Mouse (Mus musculus) regulatory T cell (primary cell): ENCODE measurements around the gene Trpm3.

ENCODE experiments used
- in situ Hi-C: fragments of 300-600 bp; cut with MboI, MseI; formaldehyde crosslinking; loops from one replicate; pipeline ENCODE4 v1.15.1; 2025; ENCODE audit warnings: high pct_unique_total_duplicates

Trpm3 gene

DNA sequence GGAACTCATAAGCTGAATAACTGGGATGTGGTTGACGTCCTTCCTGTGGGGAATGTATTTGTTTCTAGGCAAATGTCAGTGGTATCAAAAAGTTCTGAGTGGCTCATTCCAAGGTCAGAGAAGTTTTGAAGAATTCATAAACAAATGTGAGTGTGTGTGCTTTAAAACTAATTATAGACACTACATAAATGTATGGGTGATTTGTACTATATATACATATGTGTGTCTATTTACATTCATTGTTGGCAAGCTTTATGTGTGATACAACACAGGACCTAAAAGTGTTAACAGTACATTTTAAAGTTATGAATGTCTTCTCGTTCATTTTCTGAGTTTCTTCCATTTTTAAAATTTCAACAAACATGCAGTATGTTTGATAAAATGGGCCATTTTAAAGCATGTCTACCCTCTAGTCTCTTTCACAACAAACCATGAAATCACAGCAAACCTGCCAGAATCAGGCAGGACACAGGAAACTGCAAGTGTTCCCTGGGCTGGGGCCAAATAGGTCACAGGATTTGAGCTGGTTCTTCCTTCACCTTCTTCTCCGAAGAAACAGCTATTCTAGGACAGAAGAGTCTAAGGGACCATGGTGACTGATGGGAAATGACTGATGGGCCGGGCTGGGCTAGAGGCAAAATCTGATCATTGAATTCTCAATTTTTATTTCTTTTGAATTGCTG, 334.3 kb downstream of the Trpm3 start:
- in situ Hi-C loops, result no loop called here

DNA sequence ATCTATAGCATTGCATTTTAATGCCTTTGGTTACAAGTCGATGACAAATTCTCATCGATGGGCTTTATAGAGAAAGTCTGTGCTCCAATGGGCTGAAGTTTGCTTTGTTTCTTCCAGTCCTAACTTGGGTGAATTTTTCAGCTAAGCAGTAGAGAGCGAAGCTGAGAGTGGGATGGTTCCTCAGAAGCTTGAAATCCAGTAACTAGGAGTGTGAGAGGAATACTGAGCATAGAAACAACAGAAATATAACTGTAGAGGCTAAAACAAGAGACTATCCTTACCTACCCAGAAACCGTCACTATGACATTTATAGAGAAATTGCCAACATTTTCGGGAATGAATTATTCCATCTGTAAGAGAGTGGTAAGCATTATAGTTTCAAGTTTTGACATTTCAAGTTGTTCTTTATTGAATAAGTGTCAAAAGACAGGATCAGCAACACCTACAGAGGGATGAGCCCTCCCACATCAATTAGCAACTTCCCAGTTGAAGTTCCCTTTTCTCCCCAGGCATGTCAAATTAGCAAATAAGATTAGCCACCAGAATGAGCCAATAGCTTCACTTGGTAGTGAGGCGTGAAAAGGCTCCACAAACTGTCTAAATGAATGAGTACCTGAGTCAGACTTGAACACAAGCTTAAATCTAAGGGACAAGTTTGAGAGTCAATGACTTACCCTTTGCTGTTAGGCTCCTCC, 339.6 kb downstream of the Trpm3 start:
- in situ Hi-C loops, result no loop called here

DNA sequence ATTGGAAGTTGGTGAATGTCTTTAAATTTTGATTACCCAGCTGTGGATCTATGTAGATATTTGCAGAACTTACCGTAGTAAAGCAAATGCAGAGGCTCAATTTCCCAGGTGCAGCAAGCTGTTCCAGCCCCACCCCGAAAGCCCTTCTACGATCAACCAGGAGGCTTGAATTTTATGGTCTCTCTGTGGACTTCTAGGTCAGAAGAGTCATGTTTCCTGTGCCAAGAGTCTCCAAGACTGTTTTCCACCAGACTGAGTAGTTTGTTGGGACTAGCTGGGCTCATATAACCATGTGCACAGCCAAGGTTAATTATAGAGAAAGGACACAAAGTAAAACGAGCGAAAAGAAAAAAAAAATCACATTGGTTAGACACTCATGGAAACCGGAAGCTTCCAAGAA, 364.6 kb downstream of the Trpm3 start:
- in situ Hi-C loops, result no loop called here

- in situ Hi-C loops, result no loop called here
These were observed 379.7 kb downstream of the Trpm3 start for GRCm38 (mm10) chr19:22518508-22518907.

GRCm38 (mm10) chr19:22527944-22528343, 389.1 kb downstream of the Trpm3 start:
- in situ Hi-C loops, result no loop called here

GRCm38 (mm10) chr19:22542990-22543709, 404.3 kb downstream of the Trpm3 start:
- in situ Hi-C loops, result no loop called here

DNA sequence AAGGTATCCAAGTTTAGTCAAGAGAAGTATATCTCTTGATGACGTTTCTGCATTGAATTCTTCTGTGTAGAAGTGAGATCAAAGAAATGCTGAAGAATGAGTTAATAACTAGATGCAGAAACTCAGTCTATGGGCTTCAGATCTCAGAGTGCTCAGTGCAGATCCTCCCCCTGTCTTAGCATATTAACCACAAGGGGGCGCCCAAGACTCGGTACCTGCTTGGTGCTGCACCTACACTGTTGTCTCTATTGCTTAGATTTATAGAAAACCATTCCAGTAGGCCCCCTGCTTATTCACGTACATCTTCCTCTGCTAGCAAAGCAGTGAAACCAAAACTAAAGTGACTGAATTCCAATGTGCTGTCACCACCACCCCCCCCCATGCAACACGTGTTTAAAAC, 413.3 kb downstream of the Trpm3 start:
- in situ Hi-C loops, result no loop called here

DNA sequence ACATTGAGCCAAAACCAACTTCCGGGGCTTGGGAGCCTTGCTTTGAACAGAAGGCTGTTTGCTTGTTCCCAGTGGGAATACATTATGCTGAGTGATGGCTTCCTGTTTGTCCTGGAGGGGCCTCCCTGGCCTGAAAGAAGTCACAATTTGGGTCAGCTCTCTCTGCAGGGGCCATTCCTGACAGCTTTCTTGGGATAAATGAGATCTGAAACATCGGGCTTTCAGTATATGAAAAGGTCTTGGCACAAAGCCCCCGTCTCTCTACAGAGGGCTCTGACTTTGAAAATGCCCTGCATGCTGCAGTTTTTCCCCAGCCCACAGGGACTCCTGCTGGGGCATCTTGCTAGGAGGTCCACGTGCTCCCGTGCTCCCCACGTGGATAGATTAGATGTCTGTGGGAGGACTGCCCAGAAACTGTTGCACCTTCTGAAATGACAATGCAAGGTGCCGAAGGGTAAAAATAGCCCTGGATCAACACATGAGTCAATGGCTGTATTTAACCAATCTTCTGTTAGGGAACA, 415.6 kb downstream of the Trpm3 start:
- in situ Hi-C loops, result no loop called here

DNA sequence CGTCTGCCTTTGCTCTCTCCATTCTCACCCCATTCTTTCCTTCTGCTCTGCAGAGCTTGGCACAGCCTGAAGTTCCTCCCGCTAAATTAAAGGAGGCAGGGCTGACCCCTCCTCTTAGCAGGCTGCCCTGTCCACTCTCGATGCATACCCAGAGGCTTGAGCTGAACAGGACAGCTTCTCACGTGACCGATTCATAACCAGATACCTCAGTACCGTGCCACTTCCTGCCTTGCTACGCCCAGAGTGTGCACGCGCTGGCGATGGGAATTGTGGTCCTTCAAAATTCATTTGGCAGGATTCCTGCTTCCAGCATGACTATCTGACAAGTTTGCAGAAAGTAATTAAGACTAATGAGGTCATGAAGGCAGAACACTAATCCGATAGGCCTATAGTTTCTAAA, 433.6 kb downstream of the Trpm3 start:
- in situ Hi-C loops, result loop anchor here (10.0 kb wide), 1 partner anchor 1978 kb away; no protein-coding TSS in a partner anchor

- in situ Hi-C loops, result loop anchor here (10.0 kb wide), 1 partner anchor 1978 kb away; no protein-coding TSS in a partner anchor
These were observed 434.0 kb downstream of the Trpm3 start for GRCm38 (mm10) chr19:22572849-22573248.

- in situ Hi-C loops, result no loop called here
These were observed 443.4 kb downstream of the Trpm3 start for GRCm38 (mm10) chr19:22582120-22582745.

GRCm38 (mm10) chr19:22594492-22594891, 455.6 kb downstream of the Trpm3 start:
- in situ Hi-C loops, result no loop called here

GRCm38 (mm10) chr19:22595246-22595645, 456.4 kb downstream of the Trpm3 start:
- in situ Hi-C loops, result no loop called here

- in situ Hi-C loops, result no loop called here
These were observed 457.9 kb downstream of the Trpm3 start for GRCm38 (mm10) chr19:22596715-22597114.

- in situ Hi-C loops, result no loop called here
These were observed 465.5 kb downstream of the Trpm3 start for GRCm38 (mm10) chr19:22604322-22604721.

GRCm38 (mm10) chr19:22607985-22608684, 469.3 kb downstream of the Trpm3 start:
- in situ Hi-C loops, result no loop called here

DNA sequence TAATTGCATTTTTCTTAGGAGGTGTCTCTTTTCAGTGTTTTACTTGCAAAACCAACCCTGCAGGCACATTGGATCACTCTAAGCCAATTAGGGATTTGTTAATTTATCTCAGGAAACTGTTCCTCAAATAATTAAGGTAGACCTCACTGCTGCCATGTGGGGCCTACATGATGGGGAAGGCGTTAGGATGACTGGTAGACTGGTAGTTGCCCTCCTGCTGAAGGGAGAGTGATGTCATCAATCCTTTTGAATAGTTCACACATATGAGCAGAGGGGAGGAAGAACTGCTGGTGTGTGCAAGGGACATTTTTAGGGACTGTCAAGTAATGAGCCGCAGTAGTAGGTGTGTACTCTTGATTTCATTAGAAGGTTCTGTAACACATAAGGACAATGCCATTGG, 472.8 kb downstream of the Trpm3 start:
- in situ Hi-C loops, result no loop called here

GRCm38 (mm10) chr19:22615367-22615766, 476.5 kb downstream of the Trpm3 start:
- in situ Hi-C loops, result no loop called here

DNA sequence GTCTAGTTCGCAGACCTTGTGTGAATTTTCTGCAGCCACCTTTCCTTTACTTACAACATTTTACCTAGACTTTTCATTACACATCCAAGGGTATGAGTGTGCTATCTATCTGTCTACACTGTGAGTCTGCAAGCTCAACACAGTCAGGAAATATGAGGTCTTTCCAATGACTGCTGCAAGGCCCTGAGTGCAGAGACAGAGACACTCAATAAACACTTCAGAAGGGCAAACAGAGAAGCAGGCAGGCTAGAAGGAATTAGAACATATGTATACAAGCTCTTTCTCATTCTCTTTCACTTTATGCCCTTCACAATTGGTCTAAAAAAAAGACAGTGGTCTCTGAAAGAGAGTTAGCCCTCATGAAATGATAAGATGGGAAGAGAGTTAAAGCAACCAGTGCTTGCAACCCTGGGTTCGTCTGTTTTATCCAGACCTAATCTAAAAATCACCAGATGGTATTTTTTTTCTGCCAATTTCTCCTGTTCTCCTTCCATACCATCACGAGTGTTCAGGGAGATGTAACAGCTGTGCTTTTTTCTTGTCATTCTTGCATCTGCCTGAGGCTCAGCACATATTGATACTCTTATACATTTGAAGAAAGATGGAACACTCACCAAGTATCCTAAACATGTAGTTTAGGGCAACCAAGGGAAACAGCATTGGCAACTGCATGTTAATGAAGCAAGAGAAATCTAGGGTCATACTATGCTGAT, 486.1 kb downstream of the Trpm3 start:
- in situ Hi-C loops, result loop anchor here (5.0 kb wide), 1 partner anchor 38 kb away; no protein-coding TSS in a partner anchor

DNA sequence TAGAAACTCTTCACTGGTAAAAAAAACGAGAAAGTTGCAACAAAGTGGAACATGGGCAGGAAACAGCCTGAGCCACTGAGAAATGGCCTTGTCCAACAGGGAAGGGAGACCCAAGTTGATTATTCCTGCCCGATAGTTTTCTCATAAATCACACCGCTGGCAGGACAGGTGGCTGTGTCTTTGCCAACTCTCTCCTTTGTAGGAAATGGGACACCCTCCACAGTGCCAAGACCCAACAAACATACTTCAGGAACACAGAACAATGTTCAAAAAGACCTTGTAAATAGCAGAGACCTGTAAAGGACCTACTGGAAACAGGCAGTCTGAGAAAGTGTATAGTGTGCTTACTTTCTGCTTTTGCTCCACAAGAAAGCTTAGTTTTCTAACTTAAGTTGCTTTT, 490.0 kb downstream of the Trpm3 start:
- in situ Hi-C loops, result no loop called here

DNA sequence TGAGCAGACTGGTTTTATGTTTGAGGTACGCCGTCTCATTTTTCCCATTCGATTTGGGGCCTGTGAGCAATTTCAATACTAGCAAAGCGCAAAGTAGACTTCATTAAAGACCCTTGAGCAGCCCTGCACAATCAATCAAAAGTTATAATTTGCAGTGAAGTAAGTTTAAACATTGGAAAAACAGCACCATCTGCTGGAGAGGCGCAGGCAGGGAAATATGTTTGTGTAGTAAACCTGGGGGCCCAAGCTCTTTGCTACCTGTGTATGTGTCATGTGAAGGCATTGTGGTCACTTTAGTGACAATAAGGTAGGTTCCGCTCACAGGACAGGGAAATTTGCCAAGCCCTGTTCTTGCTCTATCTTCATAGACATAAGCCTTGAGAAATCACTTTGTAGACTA, 492.5 kb downstream of the Trpm3 start:
- in situ Hi-C loops, result no loop called here
